Mouse (Mus musculus): ENCODE measurements around the gene Kcnip1. TPM values are rescaled to one million over a fixed set of nuclear protein-coding genes. Genes with fewer than 3 reads are reported as not detected.

The Kcnip1 gene
- polyA plus RNA-seq, 1 experiment from 2014 or later: 7.8 TPM

GRCm38 (mm10) chr11:33913061-33913460 lies 79.9 kb downstream of the Kcnip1 start:
- no peak overlapping the region for H3K27ac ChIP-seq (ENCODE audit: low read depth, low read length)
- H3K4me1 ChIP-seq (replicated peaks; ENCODE audit: control insufficient read depth, insufficient read depth, low read length): 0 out of 2 replicates have a peak, but pooled peaks cover 2% of the 10 kb centered on the region
- H3K36me3 ChIP-seq (ENCODE audit: control insufficient read depth, insufficient read depth, low read length): no peaks in the 10 kb centered on the region
- H3K9ac ChIP-seq (ENCODE audit: low read length): no peak overlapping the region
- H3K9me3 ChIP-seq (ENCODE audit: control insufficient read depth, low read length): no peaks in the 10 kb centered on the region
- DNase-seq (ENCODE audit: low spot score) (no peak), ATAC-seq (replicated peaks; ENCODE audit: low FRiP score) (no peak)
- H3K4me3 ChIP-seq (ENCODE audit: low read depth, low read length): no peak overlapping the region
- WGBS: 83% methylated on average over 7 of the region's 7 CpGs
- no peaks in the 10 kb centered on the region for H3K27me3 ChIP-seq (ENCODE audit: control insufficient read depth, insufficient read depth, low read length)
- H3K4me2 ChIP-seq (ENCODE audit: low read depth, low read length, severe bottlenecking): no peak overlapping the region

DNA sequence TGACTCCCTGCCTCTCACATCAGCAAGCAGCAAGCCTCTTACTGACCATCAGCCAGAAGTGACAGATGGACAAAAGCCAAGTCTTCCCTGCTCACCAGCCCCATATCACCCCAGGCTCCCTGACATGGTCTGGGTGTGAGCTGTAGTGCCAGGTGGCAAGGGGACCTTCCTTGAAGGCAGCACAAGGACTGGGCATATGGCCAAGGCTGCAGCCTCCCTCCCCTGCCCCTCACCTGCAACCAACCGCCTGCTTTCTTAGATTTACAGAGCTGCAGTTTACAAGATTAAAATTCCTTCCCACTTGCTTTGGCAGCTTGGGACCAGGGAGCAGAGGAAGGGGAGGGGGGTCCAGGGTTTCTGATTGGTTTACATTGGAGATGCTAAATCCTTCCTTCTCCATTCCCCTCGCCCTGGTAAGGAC lies 80.8 kb downstream of the Kcnip1 start:
- H3K9ac ChIP-seq (ENCODE audit: low read length): no peak overlapping the region
- no peaks in the 10 kb centered on the region for H3K9me3 ChIP-seq (ENCODE audit: control insufficient read depth, low read length)
- no peak; the same call in 1 of the 2 replicates for ATAC-seq (replicated peaks; ENCODE audit: low FRiP score)
- no peak overlapping the region for H3K4me3 ChIP-seq (ENCODE audit: low read depth, low read length)
- DNase-seq (ENCODE audit: low spot score): no peak
- H3K4me2 ChIP-seq (ENCODE audit: low read depth, low read length, severe bottlenecking): no peak overlapping the region
- H3K4me1 ChIP-seq (replicated peaks; ENCODE audit: control insufficient read depth, insufficient read depth, low read length): 0 out of 2 replicates have a peak, but pooled peaks cover 2% of the 10 kb centered on the region
- WGBS: 22% methylated on average over 2 of the region's 2 CpGs
- H3K27ac ChIP-seq (ENCODE audit: low read depth, low read length): no peak overlapping the region
- H3K36me3 ChIP-seq (ENCODE audit: control insufficient read depth, insufficient read depth, low read length): no peaks in the 10 kb centered on the region
- H3K27me3 ChIP-seq (ENCODE audit: control insufficient read depth, insufficient read depth, low read length): no peaks in the 10 kb centered on the region

DNA sequence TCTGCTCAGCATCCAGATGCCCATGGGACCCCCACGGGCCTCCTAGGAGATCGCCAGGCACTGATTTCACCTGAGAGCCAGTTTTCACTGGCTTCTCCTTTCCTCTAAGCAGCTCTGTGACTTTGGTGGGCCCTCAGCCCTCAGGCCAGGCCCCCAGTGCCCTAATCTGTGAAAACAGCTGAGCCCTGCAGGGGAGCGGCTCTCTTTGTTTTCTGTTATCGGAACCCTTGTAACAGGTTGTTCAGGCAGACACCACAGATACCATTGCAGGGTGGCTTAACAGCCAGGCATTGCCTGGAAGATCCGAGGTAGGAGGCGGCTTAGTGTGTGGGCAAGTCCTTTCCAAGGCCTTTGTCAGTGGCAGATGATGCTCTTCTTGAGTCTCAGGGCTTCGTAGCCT lies 82.0 kb downstream of the Kcnip1 start:
- H3K4me3 ChIP-seq (ENCODE audit: low read depth, low read length): no peak overlapping the region
- H3K9me3 ChIP-seq (ENCODE audit: control insufficient read depth, low read length): no peaks in the 10 kb centered on the region
- H3K9ac ChIP-seq (ENCODE audit: low read length): no peak overlapping the region
- H3K27ac ChIP-seq (ENCODE audit: low read depth, low read length): no peak overlapping the region
- H3K4me1 ChIP-seq (replicated peaks; ENCODE audit: control insufficient read depth, insufficient read depth, low read length): 0 out of 2 replicates have a peak, but pooled peaks cover 2% of the 10 kb centered on the region
- no peaks in the 10 kb centered on the region for H3K36me3 ChIP-seq (ENCODE audit: control insufficient read depth, insufficient read depth, low read length)
- WGBS: 35% methylated on average over 7 of the region's 7 CpGs
- H3K4me2 ChIP-seq (ENCODE audit: low read depth, low read length, severe bottlenecking): no peak overlapping the region
- no peak for DNase-seq (ENCODE audit: low spot score)
- ATAC-seq (replicated peaks; ENCODE audit: low FRiP score): no peak
- no peaks in the 10 kb centered on the region for H3K27me3 ChIP-seq (ENCODE audit: control insufficient read depth, insufficient read depth, low read length)

GRCm38 (mm10) chr11:33908360-33909175 lies 84.4 kb downstream of the Kcnip1 start:
- DNase-seq (ENCODE audit: low spot score) (no peak), ATAC-seq (replicated peaks; ENCODE audit: low FRiP score) (no peak)
- 68% methylated on average over 4 of the region's 4 CpGs for WGBS
- Histone ChIP-seq H3K27ac (ENCODE audit: low read depth, low read length) (no peak overlapping the region), H3K27me3 (ENCODE audit: control insufficient read depth, insufficient read depth, low read length) (no peaks in the 10 kb centered on the region), H3K9me3 (ENCODE audit: control insufficient read depth, low read length) (no peaks in the 10 kb centered on the region), H3K4me3 (ENCODE audit: low read depth, low read length) (no peak overlapping the region), H3K9ac (ENCODE audit: low read length) (no peak overlapping the region), H3K4me1 (replicated peaks; ENCODE audit: control insufficient read depth, insufficient read depth, low read length) (0 out of 2 replicates have a peak, but pooled peaks cover 2% of the 10 kb centered on the region), H3K36me3 (ENCODE audit: control insufficient read depth, insufficient read depth, low read length) (no peaks in the 10 kb centered on the region), H3K4me2 (ENCODE audit: low read depth, low read length, severe bottlenecking) (no peak overlapping the region)

DNA sequence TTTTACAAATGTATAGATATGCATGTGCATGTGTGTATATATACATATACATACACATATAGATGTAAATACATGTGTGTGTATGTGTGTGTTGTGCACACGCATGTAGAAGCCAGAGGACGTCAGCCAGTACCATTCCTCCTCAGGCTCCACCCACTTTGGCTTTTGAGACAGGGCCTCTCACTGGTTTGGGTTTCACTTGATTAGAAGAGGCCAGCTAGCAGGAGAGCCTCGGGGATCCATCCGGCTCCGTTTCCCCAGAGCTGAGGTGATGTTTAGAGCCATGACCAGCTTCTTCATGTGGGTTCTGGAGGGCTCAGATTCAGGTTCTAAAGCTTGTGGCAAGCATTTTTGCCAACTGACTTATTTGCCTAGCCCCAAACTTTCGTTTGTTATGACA lies 89.5 kb downstream of the Kcnip1 start:
- ATAC-seq (replicated peaks; ENCODE audit: low FRiP score): no peak
- no peak overlapping the region for H3K9ac ChIP-seq (ENCODE audit: low read length)
- no peak overlapping the region for H3K27ac ChIP-seq (ENCODE audit: low read depth, low read length)
- H3K36me3 ChIP-seq (ENCODE audit: control insufficient read depth, insufficient read depth, low read length): no peaks in the 10 kb centered on the region
- no peaks in the 10 kb centered on the region for H3K4me1 ChIP-seq (replicated peaks; ENCODE audit: control insufficient read depth, insufficient read depth, low read length)
- no peak overlapping the region for H3K4me3 ChIP-seq (ENCODE audit: low read depth, low read length)
- WGBS: 72% methylated on average over 6 of the region's 6 CpGs
- no peak for DNase-seq (ENCODE audit: low spot score)
- no peaks in the 10 kb centered on the region for H3K27me3 ChIP-seq (ENCODE audit: control insufficient read depth, insufficient read depth, low read length)
- no peaks in the 10 kb centered on the region for H3K9me3 ChIP-seq (ENCODE audit: control insufficient read depth, low read length)
- H3K4me2 ChIP-seq (ENCODE audit: low read depth, low read length, severe bottlenecking): no peak overlapping the region

GRCm38 (mm10) chr11:33902377-33902776 lies 90.6 kb downstream of the Kcnip1 start:
- Histone ChIP-seq H3K9me3 (ENCODE audit: control insufficient read depth, low read length) (no peaks in the 10 kb centered on the region), H3K27me3 (ENCODE audit: control insufficient read depth, insufficient read depth, low read length) (no peaks in the 10 kb centered on the region), H3K27ac (ENCODE audit: low read depth, low read length) (no peak overlapping the region), H3K4me2 (ENCODE audit: low read depth, low read length, severe bottlenecking) (no peak overlapping the region), H3K4me1 (replicated peaks; ENCODE audit: control insufficient read depth, insufficient read depth, low read length) (no peaks in the 10 kb centered on the region), H3K4me3 (ENCODE audit: low read depth, low read length) (no peak overlapping the region), H3K9ac (ENCODE audit: low read length) (no peak overlapping the region), H3K36me3 (ENCODE audit: control insufficient read depth, insufficient read depth, low read length) (no peaks in the 10 kb centered on the region)
- 90% methylated on average over 10 of the region's 10 CpGs for WGBS
- ATAC-seq (replicated peaks; ENCODE audit: low FRiP score) (no peak), DNase-seq (ENCODE audit: low spot score) (no peak)

GRCm38 (mm10) chr11:33901783-33902182 lies 91.2 kb downstream of the Kcnip1 start:
- WGBS: 71% methylated on average over 2 of the region's 2 CpGs
- Histone ChIP-seq H3K4me2 (ENCODE audit: low read depth, low read length, severe bottlenecking) (no peak overlapping the region), H3K27me3 (ENCODE audit: control insufficient read depth, insufficient read depth, low read length) (no peaks in the 10 kb centered on the region), H3K9ac (ENCODE audit: low read length) (no peak overlapping the region), H3K4me1 (replicated peaks; ENCODE audit: control insufficient read depth, insufficient read depth, low read length) (no peaks in the 10 kb centered on the region), H3K36me3 (ENCODE audit: control insufficient read depth, insufficient read depth, low read length) (no peaks in the 10 kb centered on the region), H3K4me3 (ENCODE audit: low read depth, low read length) (no peak overlapping the region), H3K27ac (ENCODE audit: low read depth, low read length) (no peak overlapping the region), H3K9me3 (ENCODE audit: control insufficient read depth, low read length) (no peaks in the 10 kb centered on the region)
- DNase-seq (ENCODE audit: low spot score) (no peak), ATAC-seq (replicated peaks; ENCODE audit: low FRiP score) (no peak)

DNA sequence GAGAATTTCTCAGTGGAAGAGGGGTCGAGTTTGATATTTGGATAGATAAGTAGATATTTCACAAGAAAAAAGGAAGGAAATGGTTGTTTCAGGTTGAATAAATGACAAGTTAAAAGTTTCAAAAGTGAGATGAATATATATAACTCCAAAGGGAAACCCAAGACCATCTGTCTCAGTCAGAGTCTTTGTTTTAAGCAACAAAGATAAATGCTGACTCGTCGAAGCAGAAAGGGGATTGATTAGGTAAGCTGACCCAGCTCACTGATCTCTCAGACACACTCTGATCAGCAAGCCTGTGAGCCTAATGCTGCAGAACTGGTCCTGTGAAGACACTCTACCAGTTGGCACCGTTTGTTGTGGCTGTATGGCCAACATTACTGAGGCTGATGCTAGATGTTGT lies 101.9 kb downstream of the Kcnip1 start:
- no peaks in the 10 kb centered on the region for H3K27me3 ChIP-seq (ENCODE audit: control insufficient read depth, insufficient read depth, low read length)
- H3K4me1 ChIP-seq (replicated peaks; ENCODE audit: control insufficient read depth, insufficient read depth, low read length): no peaks in the 10 kb centered on the region
- H3K4me3 ChIP-seq (ENCODE audit: low read depth, low read length): no peak overlapping the region
- DNase-seq (ENCODE audit: low spot score) (no peak), ATAC-seq (replicated peaks; ENCODE audit: low FRiP score) (no peak)
- 78% methylated on average over 4 of the region's 4 CpGs for WGBS
- no peaks in the 10 kb centered on the region for H3K36me3 ChIP-seq (ENCODE audit: control insufficient read depth, insufficient read depth, low read length)
- no peak overlapping the region for H3K27ac ChIP-seq (ENCODE audit: low read depth, low read length)
- no peaks in the 10 kb centered on the region for H3K9me3 ChIP-seq (ENCODE audit: control insufficient read depth, low read length)
- no peak overlapping the region for H3K9ac ChIP-seq (ENCODE audit: low read length)
- no peak overlapping the region for H3K4me2 ChIP-seq (ENCODE audit: low read depth, low read length, severe bottlenecking)

DNA sequence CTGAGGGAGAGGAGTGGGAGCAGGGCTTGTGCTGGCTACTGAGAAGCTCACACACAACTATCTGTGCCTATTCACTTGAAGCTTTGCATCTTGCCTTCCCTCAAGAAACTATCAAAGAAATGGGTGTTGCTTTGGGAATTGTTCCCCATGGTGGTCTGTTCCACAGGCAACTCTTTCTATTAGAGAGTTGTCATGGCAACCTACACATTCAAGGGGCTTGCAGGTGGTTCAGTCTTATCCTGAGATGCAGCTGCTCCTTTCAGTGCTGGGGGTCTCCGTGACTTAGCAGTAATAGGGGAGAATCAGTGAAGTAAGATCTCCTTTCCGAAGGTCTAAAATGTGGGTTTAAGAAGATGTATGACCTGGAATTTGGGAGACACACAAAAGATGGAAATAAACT lies 102.6 kb downstream of the Kcnip1 start:
- DNase-seq (ENCODE audit: low spot score) (no peak), ATAC-seq (replicated peaks; ENCODE audit: low FRiP score) (no peak)
- H3K27ac ChIP-seq (ENCODE audit: low read depth, low read length): no peak overlapping the region
- no peak overlapping the region for H3K9ac ChIP-seq (ENCODE audit: low read length)
- no peak overlapping the region for H3K4me3 ChIP-seq (ENCODE audit: low read depth, low read length)
- no peaks in the 10 kb centered on the region for H3K36me3 ChIP-seq (ENCODE audit: control insufficient read depth, insufficient read depth, low read length)
- H3K4me2 ChIP-seq (ENCODE audit: low read depth, low read length, severe bottlenecking): no peak overlapping the region
- H3K4me1 ChIP-seq (replicated peaks; ENCODE audit: control insufficient read depth, insufficient read depth, low read length): no peaks in the 10 kb centered on the region
- H3K27me3 ChIP-seq (ENCODE audit: control insufficient read depth, insufficient read depth, low read length): no peaks in the 10 kb centered on the region
- no peaks in the 10 kb centered on the region for H3K9me3 ChIP-seq (ENCODE audit: control insufficient read depth, low read length)
- WGBS: 72% methylated on average over 2 of the region's 2 CpGs
